Mouse (Mus musculus) cerebellum, adult 2 months (tissue): ENCODE results near the gene Aff3.

Experiments used
- CTCF ChIP-seq: fragments of 200-500 bp; IDR thresholded peaks from 2 replicates; pipeline ENCODE4 v1.5.1; 2011; ENCODE audit warnings: low read depth, mild to moderate bottlenecking, control low read depth, low read length, moderate library complexity, borderline replicate concordance; ENCODE audit not compliant: insufficient read depth
- POLR2A ChIP-seq: fragments of 200-500 bp; IDR thresholded peaks from 2 replicates; pipeline ENCODE4 v1.6.1; 2011; ENCODE audit warnings: low read length, control low read depth, borderline replicate concordance; ENCODE audit not compliant: insufficient read depth

- no peak for TF ChIP-seq CTCF
- no peak for TF ChIP-seq POLR2A
Measured at GRCm38 (mm10) chr1:38495284-38495683, 169.5 kb downstream of the Aff3 start.
